Mouse (Mus musculus): Measurements from ENCODE around the gene Ffar2.

Ffar2 gene

DNA sequence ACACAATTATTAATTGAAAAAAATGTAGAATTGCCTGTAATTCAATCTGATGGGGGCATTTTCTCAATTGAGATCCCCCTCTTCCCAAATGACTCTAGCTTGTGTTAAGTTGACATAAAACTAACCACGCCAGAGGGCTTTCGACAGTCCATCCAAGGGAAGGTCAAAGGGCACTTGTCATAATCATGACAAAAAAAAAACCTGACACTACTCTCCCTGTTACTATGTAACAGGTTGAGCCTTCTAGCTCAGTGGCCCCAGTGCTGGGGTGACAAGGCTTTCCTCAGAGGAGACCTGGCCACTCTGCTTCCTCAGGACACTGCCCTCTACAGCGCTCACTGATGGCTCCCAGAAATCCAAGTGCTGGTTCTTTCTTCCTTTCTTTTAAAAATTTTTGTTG, 731 bp upstream of the Ffar2 start:
- DNase-seq (ENCODE audit: extremely low spot score, low read depth, low spot score) = no peak

DNA sequence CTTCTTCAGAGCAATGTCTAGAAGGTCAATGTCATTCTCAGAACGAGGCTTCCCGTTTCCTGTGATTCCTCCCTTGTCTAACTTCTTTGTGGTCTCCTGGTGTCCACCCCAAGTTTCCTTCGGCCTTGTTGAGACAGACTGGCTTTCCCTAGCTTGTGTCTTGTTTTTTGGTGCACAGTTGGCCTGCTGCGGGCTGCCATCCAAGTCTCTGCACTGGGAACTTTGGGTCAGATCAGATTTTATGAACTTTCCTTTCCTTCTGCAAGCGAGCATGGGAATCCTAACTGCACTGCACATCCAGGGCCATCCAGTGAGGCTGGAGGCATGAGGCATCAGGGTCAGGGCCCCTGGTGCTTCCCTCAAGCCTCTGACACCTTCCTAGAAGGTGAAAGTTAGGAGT, 2.0 kb downstream of the Ffar2 start:
- no peak for DNase-seq (ENCODE audit: extremely low spot score, low read depth, low spot score)

GRCm38 (mm10) chr7:30820854-30821445, 2.6 kb downstream of the Ffar2 start:
- DNase-seq (ENCODE audit: extremely low spot score, low read depth, low spot score) = no peak

DNA sequence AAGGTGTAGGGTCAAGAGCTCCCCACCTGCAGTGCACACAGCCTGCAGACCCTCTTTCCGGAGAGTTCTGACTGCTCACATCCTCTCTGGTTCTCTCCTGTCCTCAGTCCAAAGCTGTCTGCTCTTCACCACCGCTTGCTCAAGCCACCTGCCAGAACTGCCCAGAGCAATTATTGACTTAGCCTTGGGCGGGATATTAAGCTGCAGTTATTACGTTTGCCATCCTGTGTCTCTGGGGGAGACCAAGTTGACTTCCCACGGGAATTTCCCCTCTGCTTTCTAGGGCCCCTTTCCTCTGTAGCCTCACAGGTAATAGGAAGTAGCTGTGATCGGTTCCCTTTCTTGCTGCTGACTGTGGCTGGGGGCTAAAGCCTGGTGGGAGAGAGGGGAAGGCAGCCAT, 3.4 kb downstream of the Ffar2 start:
- no peak for DNase-seq (ENCODE audit: extremely low spot score, low read depth, low spot score)

- no peak for DNase-seq (ENCODE audit: extremely low spot score, low read depth, low spot score)
Observed at GRCm38 (mm10) chr7:30812291-30812807, 11.2 kb downstream of the Ffar2 start.

DNA sequence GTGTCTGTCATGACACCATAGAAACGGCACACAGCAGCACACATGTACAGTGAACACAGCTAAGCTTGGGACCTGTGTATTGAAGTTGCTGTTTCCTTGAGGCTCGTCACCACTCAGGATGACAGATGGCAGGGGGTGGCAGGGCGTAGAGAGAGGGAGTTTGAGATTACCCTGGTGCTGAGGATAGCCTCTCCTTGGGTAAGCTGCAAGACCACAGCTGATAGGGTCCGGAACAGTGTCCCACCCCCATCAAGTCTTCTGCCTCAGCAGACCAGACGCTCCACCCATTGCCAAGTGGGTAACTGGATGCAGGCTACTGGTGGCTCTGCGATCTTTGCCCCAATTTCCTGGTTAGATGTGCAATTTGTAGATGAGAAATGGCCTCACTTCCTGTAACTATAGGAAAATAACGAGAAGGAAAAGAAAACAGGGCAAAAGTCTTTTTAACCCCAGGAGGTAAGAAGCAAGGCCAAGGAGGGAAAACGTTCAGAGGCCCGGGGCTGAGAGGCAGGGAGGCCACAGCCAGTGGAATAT, 11.8 kb downstream of the Ffar2 start:
- no peak for DNase-seq (ENCODE audit: extremely low spot score, low read depth, low spot score)

- DNase-seq (ENCODE audit: extremely low spot score, low read depth, low spot score) = no peak
Observed at GRCm38 (mm10) chr7:30810319-30810718, 13.3 kb downstream of the Ffar2 start.

- DNase-seq (ENCODE audit: extremely low spot score, low read depth, low spot score) = no peak
Observed at GRCm38 (mm10) chr7:30805924-30806323, 17.7 kb downstream of the Ffar2 start.

DNA sequence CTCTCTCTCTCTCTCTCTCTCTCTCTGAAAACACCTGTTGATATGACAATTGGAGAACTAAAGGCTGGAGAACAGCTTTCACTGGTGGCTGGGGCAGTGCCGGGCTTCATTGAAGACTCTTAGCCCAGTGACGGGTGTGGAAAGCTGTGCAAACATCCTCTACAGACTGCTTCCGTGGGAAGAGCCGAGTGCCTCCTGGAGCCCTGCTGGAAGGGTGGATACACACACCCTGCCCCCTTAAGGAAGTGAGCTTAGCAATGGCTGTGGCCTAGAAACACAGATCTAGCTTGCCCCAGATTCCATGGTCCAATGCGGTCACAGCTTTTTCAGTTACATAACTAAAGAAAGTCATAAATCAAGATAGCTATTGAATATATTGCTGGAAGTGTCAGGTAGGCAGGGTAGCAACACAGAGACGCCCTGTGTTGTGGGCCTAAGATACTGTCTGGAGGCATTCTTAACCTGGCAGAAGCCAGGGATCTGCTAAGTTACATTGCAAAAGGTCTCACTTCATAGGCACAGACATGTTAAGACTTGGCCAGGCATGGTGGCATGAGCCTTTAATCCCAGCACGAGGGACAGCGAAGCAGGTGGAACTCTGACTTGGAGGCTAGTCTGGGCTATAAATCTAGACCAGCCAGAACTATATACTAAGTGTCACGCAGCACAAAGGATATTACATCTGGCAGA, 19.4 kb downstream of the Ffar2 start:
- DNase-seq (ENCODE audit: extremely low spot score, low read depth, low spot score) = no peak

GRCm38 (mm10) chr7:30803256-30803655, 20.3 kb downstream of the Ffar2 start:
- DNase-seq (ENCODE audit: extremely low spot score, low read depth, low spot score) = no peak

GRCm38 (mm10) chr7:30800653-30801052, 22.9 kb downstream of the Ffar2 start:
- no peak for DNase-seq (ENCODE audit: extremely low spot score, low read depth, low spot score)

- DNase-seq (ENCODE audit: extremely low spot score, low read depth, low spot score) = no peak
Observed at GRCm38 (mm10) chr7:30796790-30797189, 26.8 kb downstream of the Ffar2 start.

GRCm38 (mm10) chr7:30794921-30795320, 28.7 kb downstream of the Ffar2 start:
- DNase-seq (ENCODE audit: extremely low spot score, low read depth, low spot score) = no peak

DNA sequence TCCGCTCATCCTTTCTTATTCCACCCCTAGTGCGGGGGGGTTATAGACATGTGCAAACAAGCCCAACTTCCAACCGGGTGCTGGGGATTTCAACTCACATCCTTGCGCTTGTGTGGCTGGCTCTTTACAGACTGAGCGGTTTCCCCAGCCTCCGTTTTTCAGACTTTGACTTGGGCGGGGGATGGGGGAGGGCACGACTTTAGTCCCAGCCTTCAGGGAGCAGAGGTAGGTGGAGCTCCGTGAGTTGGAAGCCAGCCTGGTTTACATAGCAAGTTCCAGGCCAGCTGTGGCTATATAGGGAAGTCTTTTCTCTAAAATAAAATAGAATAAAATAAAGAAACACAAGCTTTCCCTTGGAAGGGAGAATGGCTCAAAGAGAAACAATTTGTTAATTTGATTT, 31.7 kb downstream of the Ffar2 start:
- DNase-seq (ENCODE audit: extremely low spot score, low read depth, low spot score) = no peak

DNA sequence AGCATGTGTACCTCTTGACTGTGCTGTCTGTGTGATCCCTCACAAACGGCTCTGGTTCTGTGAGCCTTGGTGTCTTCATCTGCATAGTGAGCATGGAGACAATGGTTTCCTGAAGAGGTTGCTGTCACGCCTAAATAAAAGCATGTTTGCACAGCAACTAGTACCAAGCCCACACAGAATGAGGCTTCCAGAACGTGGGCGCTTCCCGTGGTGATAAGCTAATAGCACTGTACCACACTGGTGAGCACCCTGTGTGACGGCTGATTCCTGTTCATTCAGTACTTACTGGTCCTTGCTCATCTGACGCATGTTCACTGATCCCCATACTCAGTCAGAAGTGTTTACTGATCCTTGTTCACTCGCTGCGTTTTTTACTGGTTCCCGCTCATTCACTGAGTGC, 33.4 kb downstream of the Ffar2 start:
- no peak for DNase-seq (ENCODE audit: extremely low spot score, low read depth, low spot score)

- DNase-seq (ENCODE audit: extremely low spot score, low read depth, low spot score) = no peak
Observed at GRCm38 (mm10) chr7:30787377-30788022, 36.1 kb downstream of the Ffar2 start, which contains the start of gene Krtdap. Gene Krtdap, plus strand, starts transcription at chr7:30787896.

GRCm38 (mm10) chr7:30785721-30786546, 37.6 kb downstream of the Ffar2 start:
- no peak for DNase-seq (ENCODE audit: extremely low spot score, low read depth, low spot score)

GRCm38 (mm10) chr7:30785154-30785553, 38.4 kb downstream of the Ffar2 start:
- no peak for DNase-seq (ENCODE audit: extremely low spot score, low read depth, low spot score)

GRCm38 (mm10) chr7:30782658-30783057, 40.9 kb downstream of the Ffar2 start:
- DNase-seq (ENCODE audit: extremely low spot score, low read depth, low spot score) = no peak

DNA sequence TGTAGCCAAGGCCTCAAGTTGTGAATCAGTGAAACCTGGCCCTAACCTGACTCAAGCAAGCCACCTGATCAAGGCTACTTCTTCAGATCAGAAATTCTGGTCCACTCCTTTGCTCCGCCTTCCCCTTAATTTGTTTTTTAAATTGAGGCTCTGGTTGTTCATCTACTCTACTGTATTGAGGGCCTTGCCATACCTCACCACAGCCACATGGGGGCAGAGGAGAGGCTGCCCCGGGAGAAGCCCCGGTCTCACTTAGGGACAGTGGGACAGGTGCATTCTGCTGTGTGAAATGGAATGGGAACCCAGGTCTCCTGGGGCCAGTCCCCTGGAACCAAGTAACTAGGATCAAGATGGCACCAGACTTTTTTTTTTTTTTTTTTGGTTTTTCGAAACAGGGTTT, 41.8 kb downstream of the Ffar2 start:
- no peak for DNase-seq (ENCODE audit: extremely low spot score, low read depth, low spot score)

DNA sequence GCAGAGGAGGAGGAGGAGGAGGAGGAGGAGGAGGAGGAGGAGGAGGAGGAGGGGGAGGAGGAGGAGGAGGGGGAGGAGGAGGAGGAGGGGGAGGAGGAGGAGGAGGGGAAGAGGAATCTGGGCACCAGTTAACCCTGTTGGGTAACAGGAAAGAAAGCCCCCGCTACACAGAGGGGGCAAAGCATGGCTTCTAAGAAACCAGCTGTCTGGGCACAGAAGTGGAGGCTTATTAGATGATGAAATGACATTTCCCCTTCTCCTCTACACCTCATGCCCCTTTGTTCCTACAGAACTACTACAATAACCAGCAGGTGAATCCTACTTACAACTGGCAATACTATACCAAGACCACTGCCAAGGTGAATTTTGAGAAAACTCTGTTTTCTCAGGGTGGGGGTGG, 45.7 kb downstream of the Ffar2 start:
- no peak for DNase-seq (ENCODE audit: extremely low spot score, low read depth, low spot score)
